Mouse (Mus musculus) megakaryocyte, adult 5-6 weeks (primary cell): ENCODE results near the gene Arhgap33. TPM values are rescaled to one million over a fixed set of nuclear protein-coding genes. Genes with fewer than 3 reads are reported as not detected.

Source experiments
- ATAC-seq: 2 replicates; pipeline ENCODE4 v1.8.0; 2016; ENCODE audit warnings: mild to moderate bottlenecking, inconsistent platforms; ENCODE audit not compliant: poor library complexity, severe bottlenecking
- total RNA-seq, 2 experiments: library from RNA; stranded (forward) in 1 of 2; stranded (reverse) in 1 of 2; fragments of 153-499, 151-499 nt in 1 of 2; fragments of 221-1000, 200-1000 nt in 1 of 2; gene quantifications; 2 replicates each; pipeline versions ENCODE4 v1.2.3 to v1.2.4; 2015 to 2017

The Arhgap33 gene
- total RNA-seq, 2 experiments from 2014 or later, result 4.9 to 7.0 TPM

DNA sequence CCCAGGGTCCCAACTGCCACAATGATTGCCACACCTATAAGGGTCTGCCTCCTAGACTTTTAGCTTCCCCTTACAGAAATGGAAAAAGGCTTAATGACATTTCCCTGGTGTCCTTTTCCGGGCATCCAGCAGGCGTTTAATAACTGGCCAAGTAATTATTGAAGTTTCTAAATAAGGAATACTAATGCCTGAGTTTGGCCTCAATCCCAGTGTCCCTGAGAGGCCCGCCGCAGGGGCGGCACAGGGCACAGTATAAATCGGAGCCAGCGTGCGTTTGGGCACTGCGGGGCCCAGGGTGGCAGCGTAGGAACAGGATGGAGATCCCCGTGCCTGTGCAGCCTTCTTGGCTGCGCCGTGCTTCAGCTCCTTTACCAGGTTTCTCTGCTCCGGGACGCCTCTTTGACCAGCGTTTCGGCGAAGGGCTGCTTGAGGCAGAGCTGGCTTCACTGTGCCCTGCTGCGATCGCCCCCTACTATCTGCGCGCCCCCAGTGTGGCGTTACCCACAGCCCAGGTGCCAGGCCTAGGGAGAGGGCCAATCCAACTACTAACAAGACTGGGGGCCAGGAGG lies 18.2 kb upstream of the Arhgap33 start:
- ATAC-seq, result no peak

GRCm38 (mm10) chr7:30552102-30553020 lies 17.5 kb upstream of the Arhgap33 start, which contains the start of the genes Hspb6 and Proser3:
TSS of gene Hspb6 (plus strand) at chr7:30552178.
TSS of gene Proser3 (minus strand) at chr7:30552299.
- peak; percentile 90 for ATAC-seq

DNA sequence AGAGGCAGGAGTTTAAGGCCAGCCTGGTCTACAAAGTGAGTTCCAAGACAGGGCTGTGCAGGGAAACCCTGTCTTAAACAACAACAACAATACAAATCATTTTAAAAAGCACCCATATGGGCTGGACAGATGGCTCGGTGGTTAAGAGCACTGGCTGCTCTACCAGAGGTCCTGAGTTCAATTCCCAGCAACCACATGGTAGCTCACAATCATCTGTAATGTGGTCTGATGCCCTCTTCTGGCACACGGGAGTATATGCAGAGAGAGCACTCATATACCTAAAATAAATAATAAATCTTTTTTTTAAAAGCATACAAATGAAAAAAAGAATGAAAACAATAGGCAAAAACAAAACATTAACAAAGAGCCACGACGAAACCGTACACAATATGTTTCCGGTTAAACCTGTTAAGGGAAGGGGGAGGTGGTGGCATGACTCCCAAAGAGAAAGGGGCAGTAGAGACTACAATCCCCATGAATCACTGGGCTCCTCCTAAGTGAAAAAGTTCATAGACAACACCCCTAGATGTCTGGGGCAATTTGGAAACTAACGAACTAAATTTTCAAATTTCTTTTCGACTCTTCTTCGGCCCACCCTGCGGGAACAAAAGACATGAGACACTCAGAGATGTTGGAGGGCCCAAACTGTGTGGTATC lies 16.7 kb upstream of the Arhgap33 start:
- ATAC-seq, result peak; percentile 63

DNA sequence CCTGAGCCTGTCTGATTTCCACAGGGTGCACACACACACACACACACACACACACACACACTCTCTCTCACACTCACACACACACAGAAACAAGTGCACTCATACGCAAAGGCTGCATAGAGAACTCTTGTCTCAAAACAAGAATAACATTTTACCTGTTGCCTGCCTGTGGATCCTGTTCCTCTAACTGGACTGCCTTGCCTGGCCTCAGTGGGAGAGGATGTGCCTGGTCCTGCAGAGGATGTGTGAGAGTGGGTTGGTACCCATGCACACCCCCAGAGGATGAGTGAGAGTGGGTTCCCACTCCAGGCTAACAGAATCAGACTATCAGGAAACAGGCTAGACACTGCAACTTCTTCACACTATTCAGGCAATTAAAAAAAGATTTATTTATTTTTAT lies 15.7 kb upstream of the Arhgap33 start:
- ATAC-seq, result no peak

GRCm38 (mm10) chr7:30549880-30550279 lies 15.0 kb upstream of the Arhgap33 start:
- no peak for ATAC-seq

GRCm38 (mm10) chr7:30544327-30544726 lies 9.5 kb upstream of the Arhgap33 start:
- no peak for ATAC-seq

DNA sequence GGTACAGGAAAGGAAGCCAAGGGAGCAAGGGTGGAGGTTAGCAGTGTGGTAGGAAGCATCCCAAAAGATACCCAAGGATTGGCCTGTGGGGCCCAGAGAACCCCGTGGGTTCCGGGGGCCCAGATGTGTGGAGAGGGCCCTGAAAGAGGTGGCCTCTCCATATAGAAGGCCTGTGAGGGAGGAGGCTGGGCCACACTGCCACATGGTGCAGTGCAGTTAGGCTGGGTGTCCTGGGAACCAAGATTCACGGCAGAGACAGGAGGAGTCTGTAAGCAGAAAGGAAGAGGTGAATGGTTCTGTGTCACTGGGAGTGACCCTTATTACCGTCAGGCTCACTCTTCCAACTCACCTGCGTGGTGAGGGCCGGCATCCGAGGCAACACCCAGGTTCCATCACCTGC lies 5.7 kb upstream of the Arhgap33 start:
- ATAC-seq, result no peak

- no peak for ATAC-seq
These were observed 773 bp downstream of the Arhgap33 start for GRCm38 (mm10) chr7:30533941-30534632.

DNA sequence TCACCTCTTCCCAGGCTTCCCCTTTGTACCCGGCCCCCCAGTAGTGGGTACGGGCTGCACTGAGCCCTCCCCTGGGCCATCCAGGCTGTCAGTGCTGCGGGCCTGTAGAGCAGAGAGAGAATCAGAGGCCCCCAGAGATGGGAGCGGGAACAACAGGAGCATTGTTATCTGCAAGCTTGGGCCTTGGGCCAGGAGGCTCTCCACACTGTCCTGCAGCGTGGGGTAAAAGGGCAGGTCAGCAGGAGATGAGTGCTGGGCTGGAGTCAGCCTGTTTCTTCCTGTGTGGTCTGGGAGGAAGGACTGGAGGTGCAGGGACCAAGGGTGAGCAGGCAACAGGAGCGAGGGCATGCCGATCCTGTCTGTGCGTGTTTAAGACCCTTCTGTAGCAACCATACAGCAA lies 1.9 kb downstream of the Arhgap33 start:
- no peak for ATAC-seq

- no peak for ATAC-seq
These were observed 3.5 kb downstream of the Arhgap33 start for GRCm38 (mm10) chr7:30531291-30531815.

DNA sequence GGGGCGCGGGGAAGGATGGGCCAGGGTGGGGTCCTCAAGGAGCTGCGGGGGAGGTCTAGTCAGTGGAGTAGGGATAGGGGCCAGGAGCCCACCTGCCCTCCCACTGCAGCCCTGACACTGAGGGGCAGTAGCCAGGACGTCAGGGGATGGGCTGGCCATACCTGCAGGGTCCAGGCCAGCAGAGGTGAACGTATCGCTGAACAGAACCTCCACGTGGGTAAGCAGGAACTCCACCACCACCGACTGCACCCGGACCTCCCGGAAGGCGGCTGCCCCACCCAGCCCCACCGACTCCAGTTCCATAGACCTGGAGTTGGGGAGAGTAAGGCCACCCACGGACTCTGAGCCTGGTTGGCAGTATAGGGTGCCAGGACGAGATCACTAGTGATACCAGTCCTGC lies 7.9 kb downstream of the Arhgap33 start:
- ATAC-seq, result no peak

DNA sequence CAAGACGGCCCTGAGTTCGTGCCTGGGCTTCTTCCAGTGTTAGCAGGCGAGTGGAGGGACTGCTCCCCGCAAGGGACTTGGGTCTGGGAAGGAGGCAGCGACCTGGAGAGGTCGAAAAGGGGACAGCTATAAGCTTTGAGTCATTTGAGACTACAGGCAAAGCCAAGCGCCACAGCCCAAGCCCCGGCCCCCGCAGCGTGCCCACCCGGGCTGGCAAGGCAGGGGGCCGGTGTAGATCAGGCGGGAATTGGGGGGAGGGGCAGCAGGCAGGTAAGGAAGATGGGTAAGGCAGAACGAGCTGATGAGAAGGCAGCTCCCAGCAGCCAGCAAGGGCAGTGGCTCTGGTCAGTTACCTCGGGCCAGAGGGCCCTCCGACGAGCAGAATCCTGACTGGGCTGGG lies 8.5 kb downstream of the Arhgap33 start:
- no peak for ATAC-seq

DNA sequence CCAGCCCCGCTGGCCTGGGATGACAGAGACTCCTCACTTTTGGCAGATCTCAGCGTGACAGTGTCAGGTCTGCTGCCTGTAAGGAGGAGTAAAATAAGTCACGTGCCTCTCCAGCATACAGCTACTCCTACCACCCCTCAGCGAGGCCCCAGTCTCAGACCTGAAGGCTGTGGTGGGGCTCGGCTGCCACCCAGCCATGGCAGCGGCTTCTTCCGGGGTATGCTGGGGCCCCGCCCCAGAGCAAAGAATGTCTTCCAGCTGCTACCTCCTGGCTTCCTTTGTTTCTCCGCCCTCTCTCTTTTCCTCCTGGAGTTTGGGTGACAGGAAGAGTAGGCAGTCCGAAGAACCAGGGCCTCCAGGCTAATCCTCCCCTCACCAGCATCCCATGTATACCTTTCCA lies 8.9 kb downstream of the Arhgap33 start:
- ATAC-seq, result no peak

DNA sequence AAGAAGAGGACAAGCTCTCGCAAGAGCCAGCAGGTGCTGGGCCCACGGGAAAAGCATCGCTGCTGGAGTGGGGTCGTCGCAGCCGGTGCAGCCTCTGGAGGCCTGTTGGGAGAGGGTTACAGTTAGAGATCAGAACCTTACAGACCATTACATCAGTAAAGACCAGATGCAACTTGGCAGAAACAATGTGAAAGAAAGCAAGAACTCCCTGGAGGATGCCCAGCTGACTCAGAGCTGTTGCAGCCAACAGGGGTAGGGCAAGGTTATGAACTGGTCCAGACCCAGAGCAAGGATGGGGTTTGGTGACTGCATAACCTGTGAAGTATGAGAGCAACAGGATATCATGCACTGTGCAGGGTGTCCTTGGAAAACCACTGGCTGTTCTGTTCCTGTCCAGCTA lies 10.4 kb downstream of the Arhgap33 start:
- no peak for ATAC-seq

DNA sequence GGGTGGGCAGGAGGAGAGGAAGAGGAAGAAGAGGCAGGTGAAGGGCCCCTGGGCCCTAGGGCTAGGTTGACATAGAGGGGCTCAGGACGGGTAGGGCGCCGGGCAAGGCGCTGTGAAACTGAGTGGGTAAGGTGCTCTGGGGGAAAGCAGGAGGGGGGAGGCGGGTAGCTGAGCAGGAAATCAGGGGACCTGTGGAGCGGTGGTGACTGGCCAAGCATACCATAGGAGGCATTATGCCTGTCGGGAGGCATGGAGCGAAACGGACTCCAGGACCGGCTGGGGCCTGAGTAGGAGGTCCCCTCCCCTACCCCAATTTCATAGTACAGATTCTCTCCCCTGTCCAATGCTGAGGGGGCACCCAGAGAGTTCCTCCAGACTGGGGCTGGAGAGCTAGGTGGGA lies 12.0 kb downstream of the Arhgap33 start:
- no peak for ATAC-seq

- ATAC-seq, result no peak
These were observed 14.0 kb downstream of the Arhgap33 start for GRCm38 (mm10) chr7:30520856-30521255.

- ATAC-seq, result no peak
These were observed 14.5 kb downstream of the Arhgap33 start for GRCm38 (mm10) chr7:30520396-30520795.

DNA sequence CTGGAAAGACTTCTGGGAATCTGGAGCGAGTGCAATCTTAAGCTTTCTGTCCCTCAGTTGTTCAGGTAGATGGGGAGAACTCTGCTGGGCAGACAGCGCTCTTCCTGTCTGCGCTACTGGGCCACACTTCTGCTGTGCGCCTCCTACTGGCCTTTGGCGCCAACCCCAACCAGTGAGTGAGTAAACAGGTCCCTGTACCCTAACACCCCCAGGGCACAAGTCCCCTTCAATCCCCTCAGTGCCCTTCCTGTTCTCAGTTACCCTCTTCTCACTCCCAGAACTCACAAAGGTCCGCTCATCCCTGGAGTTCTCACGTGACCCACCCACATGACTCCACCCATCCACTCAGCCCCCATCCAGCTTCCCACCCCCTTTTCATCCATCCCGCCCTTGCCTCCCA lies 16.5 kb downstream of the Arhgap33 start:
- ATAC-seq, result no peak

DNA sequence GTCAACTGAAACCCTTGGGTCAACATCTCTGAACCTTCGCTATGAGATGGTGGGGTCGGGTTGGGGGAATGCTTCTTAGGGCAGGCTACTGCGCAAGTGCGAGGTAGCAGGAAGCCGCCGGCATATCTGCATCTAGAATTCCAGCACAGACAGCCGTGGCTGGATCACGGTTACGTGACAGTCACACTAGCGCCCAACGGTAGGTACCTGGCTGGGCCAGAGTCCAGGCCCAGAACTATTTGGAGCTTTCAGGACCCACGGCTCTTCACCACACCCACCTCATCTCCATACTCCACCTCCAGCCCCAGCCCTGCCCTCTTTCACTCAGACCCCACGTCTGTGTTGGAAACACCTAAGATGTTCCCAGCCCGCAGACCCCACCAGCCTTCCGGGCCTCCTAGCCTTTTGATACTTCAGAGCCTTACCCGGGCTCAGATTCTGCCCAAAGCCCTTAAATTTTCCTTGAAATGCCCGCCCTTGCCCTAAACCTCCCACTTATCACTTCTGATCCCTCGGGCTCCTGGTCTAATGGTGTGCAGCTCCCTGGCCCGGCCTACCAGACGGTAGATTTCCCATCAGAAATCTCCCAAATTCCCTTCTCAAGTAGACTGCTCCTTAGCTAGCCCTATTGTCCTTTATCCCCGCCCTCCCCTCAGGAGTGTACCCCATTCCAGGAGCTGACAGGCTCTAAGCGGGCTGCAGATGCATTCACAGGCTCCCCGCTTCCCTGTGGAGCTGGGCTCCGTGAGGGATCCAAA lies 19.7 kb downstream of the Arhgap33 start:
- no peak for ATAC-seq

GRCm38 (mm10) chr7:30508061-30508460 lies 26.8 kb downstream of the Arhgap33 start:
- no peak for ATAC-seq
